Mouse (Mus musculus): ENCODE results near the gene Lcn8. TPM values are rescaled to one million over a fixed set of nuclear protein-coding genes. Genes with fewer than 3 reads are reported as not detected.

The Lcn8 gene
- polyA plus RNA-seq (2016; fragmentation: Nextera tagmentation; extraction: Ambion mirVana), result not detected in 2 replicates

DNA sequence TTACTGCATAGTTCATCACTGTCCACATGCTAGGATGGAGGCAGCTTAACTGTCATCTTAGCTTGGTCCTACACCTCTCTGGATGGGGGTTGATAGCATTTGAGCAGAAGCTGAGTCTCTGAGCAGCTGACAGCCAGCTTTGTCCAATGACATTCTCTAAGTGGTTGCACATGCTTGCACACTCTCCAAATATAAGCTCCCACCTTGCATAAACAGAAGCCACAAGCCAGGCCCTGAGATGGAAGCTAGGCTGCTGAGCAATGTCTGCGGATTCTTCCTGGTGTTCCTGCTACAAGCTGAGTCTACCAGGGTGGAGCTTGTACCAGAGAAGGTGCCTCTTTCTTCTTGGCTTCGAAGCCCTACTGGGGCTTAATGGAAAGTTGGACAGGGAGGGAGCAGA, at the start of gene Lcn8:
TSS of gene Lcn8 (plus strand) at position 219 of the 400 bp plus-strand sequence.
- WGBS, result 83% methylated on average over 2 of the region's 2 CpGs
- Histone ChIP-seq H3K9me3 (no peaks in the 10 kb centered on the region), H3K27me3 (replicated peaks) (no peaks in the 10 kb centered on the region), H3K27ac (no peak within 1 kb of the TSS), H3K36me3 (no peaks in the 10 kb centered on the region), H3K4me2 (replicated peaks) (no peak within 1 kb of the TSS), H3K9ac (no peak within 1 kb of the TSS), H3K4me3 (no peak within 1 kb of the TSS), H3K4me1 (no peaks in the 10 kb centered on the region)
- ATAC-seq (ENCODE audit: low FRiP score, low read depth), result no peak

DNA sequence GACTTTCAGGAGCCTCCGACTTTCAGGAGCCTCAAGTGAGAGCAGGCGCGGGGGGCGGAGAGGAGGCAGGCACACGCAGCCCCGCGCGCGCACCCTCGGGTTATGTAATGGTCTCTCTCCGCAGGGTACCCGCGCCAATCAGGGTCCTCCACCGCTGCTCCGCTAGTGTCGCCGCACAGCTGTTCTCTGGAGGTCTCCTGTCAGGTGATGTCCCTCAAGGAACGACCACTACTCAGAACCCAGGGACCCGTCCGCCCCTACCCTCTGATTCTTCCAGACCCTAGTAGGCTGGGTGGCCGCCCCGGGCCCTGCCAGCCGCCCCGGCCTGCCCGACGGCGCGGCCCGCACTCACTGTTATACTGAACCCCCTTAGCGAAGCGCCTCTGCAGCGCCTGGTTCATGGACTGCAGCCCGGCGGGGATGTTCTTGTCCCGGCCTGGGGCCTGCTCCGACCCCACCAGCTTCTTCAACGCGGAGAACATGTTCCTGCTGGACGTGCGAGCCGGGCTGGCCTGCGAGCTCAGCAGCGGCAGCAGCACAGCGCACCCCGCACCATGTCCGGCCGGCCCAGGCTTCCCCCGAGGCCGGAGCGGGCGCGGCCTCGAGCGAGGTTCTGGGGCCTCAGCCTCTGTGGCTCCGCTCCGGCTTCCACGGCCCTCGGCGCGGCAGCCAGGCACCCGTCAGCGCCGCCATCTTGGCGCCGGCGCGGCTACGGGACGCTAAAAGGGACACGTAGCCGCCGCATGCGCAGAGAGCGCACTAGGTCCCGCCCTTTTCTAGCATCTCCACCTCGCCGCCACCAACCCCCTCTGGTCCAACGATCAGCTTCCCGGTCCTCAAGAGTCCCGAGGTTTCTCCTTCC, 44.9 kb upstream of the Lcn8 start, which contains the start of gene Rabl6:
TSS of gene Rabl6 (minus strand) at position 761 of the 862 bp plus-strand sequence.
- under 1% methylated on average over 80 of the region's 80 CpGs for WGBS
- ATAC-seq (ENCODE audit: low FRiP score, low read depth), result peak; percentile 93

DNA sequence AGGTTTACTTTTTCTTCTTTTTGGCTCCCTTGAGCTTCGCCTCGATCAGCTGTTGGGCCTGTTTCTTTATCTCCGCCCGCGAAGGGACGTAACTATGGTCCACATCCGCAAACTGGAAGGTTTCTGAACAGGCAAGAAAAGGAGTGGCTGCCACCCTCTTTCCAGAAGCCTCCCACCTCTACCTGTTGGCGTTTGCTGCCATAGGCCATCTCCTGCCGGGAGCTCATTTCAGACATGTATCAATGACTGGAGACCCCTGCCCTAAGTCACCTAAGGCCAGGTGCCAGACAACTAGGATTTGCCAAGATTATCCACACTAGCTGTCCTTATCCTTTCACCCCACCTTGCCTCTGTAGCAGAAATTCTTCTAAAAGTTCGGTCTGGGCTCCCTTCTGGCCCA, 44.2 kb upstream of the Lcn8 start:
- ATAC-seq (ENCODE audit: low FRiP score, low read depth), result peak; percentile 19; the same call in 1 of the 2 replicates
- 74% methylated on average over 10 of the region's 10 CpGs for WGBS
- H3K9ac ChIP-seq, result peak overlapping the region; percentile 98; the same call in 1 of the 2 replicates
- no peaks in the 10 kb centered on the region for H3K27me3 ChIP-seq (replicated peaks)
- no peaks in the 10 kb centered on the region for H3K9me3 ChIP-seq
- peak overlapping the region; percentile 98 for H3K4me3 ChIP-seq
- no peaks in the 10 kb centered on the region for H3K36me3 ChIP-seq
- peak overlapping the region; percentile 74 for H3K4me2 ChIP-seq (replicated peaks)
- peaks cover 17% of the 10 kb centered on the region for H3K4me1 ChIP-seq
- no peak overlapping the region for H3K27ac ChIP-seq

More for the DNA sequence above, 44.9 kb upstream of the Lcn8 start, which contains the start of gene Rabl6:
- peak within 1 kb of the TSS; percentile 98 for H3K4me3 ChIP-seq
- H3K9me3 ChIP-seq, result no peaks in the 10 kb centered on the region
- H3K36me3 ChIP-seq, result no peaks in the 10 kb centered on the region
- H3K9ac ChIP-seq, result peak within 1 kb of the TSS; percentile 98
- H3K4me2 ChIP-seq (replicated peaks), result peak within 1 kb of the TSS; percentile 74
- no peaks in the 10 kb centered on the region for H3K27me3 ChIP-seq (replicated peaks)
- H3K4me1 ChIP-seq, result peaks cover 17% of the 10 kb centered on the region
- peak within 1 kb of the TSS; percentile 86 for H3K27ac ChIP-seq

DNA sequence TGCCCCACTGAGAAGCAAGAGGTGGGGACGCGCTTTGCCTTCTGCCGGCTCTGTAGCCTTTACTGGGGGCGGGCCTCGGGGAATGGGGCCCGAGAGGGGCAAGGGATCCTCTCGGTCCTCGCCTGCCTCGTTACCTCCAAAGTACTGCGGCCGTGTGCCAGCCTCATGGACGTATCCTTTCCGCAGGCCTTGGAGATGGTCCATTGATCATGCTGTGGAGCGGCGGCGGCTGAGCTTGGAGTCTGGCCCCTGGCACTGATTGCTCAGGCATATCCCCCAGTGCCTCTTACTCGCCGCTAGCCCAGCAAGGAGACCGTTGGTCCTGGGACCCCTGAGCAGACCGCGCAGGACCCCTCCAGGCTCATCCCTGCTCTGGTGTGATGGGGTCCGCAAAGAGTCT, 36.5 kb upstream of the Lcn8 start:
- Histone ChIP-seq H3K27ac (no peak overlapping the region), H3K9ac (0 out of 2 replicates have a peak overlapping the region, but pooled peaks have one; percentile 6), H3K4me2 (replicated peaks) (0 out of 2 replicates have a peak overlapping the region, but pooled peaks have one; percentile 24), H3K4me3 (no peak overlapping the region), H3K36me3 (no peaks in the 10 kb centered on the region), H3K4me1 (peaks cover 11% of the 10 kb centered on the region), H3K27me3 (replicated peaks) (peaks cover 40% of the 10 kb centered on the region), H3K9me3 (no peaks in the 10 kb centered on the region)
- 25% methylated on average over 22 of the region's 22 CpGs for WGBS
- no peak for ATAC-seq (ENCODE audit: low FRiP score, low read depth)

DNA sequence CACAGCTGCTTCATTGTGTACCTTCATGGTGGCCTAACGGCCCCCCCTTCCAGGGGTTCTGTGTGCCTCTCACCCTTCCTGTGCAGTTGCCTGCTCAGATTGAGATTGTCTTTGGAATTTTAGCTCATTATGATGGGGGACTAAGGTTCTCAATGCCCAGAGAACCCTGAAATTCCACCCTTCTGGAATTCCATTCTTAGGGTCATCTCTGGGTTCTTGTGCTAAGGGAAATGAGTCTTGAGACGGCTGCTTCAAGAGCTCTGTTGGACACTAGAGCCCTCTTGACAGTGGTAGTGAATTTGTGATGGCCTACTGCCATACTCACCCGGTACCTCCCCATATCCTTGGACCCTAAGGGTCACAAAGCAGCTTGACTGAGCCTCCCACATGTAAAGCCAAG, 35.3 kb upstream of the Lcn8 start, which contains the start of gene Ccdc183:
TSS of gene Ccdc183 (minus strand) at position 101 of the 400 bp plus-strand sequence.
- Histone ChIP-seq H3K9ac (0 out of 2 replicates have a peak within 1 kb of the TSS, but pooled peaks have one; percentile 6), H3K4me2 (replicated peaks) (0 out of 2 replicates have a peak within 1 kb of the TSS, but pooled peaks have one; percentile 24), H3K27me3 (replicated peaks) (peaks cover 40% of the 10 kb centered on the region), H3K27ac (no peak within 1 kb of the TSS), H3K4me3 (no peak within 1 kb of the TSS), H3K9me3 (no peaks in the 10 kb centered on the region), H3K4me1 (peaks cover 16% of the 10 kb centered on the region), H3K36me3 (no peaks in the 10 kb centered on the region)
- no peak for ATAC-seq (ENCODE audit: low FRiP score, low read depth)
- WGBS, result 82% methylated on average over 3 of the region's 3 CpGs

DNA sequence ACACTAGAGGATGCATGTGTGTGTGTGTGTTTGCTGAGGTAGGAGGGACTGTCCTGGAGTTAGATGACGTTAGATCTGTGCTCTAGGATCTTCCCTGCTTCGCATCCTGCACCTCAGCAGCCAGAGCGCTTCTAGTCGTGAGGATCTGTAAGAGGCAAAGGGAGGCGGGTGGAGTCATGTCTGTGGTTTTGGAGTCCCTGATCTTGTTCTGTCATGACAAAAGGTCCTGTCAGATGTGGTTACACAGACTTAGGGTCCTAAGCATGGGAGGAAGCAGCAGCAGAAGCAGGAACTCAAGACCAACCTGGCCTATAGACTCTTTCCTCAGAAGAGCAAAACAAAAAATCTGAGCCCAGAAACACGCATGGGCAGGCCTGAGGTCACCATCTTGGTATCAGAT, 32.5 kb upstream of the Lcn8 start:
- WGBS, result 75% methylated on average over 6 of the region's 6 CpGs
- no peak overlapping the region for H3K4me3 ChIP-seq
- peaks cover 29% of the 10 kb centered on the region for H3K27me3 ChIP-seq (replicated peaks)
- no peaks in the 10 kb centered on the region for H3K9me3 ChIP-seq
- no peak for ATAC-seq (ENCODE audit: low FRiP score, low read depth)
- no peaks in the 10 kb centered on the region for H3K36me3 ChIP-seq
- peaks cover 16% of the 10 kb centered on the region for H3K4me1 ChIP-seq
- no peak overlapping the region for H3K9ac ChIP-seq
- no peak overlapping the region for H3K27ac ChIP-seq
- H3K4me2 ChIP-seq (replicated peaks), result no peak overlapping the region

DNA sequence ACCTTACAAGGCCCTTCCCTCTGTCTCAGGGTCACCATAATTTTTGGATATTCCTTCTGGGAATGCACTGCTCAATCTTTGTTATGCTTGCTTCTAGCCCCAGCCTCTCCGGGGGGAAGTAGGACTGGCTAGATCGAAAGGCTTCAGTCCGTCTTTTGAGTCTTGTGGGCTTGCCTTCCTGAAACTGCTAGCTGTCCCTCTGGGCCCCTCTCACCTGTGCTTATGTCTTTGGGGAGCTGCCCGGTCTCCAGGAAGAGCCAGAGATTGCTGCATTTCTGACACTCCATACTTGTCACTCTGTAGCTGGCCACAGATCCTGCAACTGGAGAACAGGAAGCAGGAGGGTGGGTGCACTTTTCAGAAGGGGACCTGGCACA, 32.1 kb upstream of the Lcn8 start:
- Histone ChIP-seq H3K36me3 (no peaks in the 10 kb centered on the region), H3K9me3 (no peaks in the 10 kb centered on the region), H3K27me3 (replicated peaks) (peaks cover 24% of the 10 kb centered on the region), H3K27ac (no peak overlapping the region), H3K4me3 (no peak overlapping the region), H3K9ac (no peak overlapping the region), H3K4me1 (peaks cover 16% of the 10 kb centered on the region), H3K4me2 (replicated peaks) (peak overlapping the region; percentile 77; the same call in 1 of the 2 replicates)
- WGBS, result 87% methylated on average over 4 of the region's 4 CpGs
- no peak for ATAC-seq (ENCODE audit: low FRiP score, low read depth)

DNA sequence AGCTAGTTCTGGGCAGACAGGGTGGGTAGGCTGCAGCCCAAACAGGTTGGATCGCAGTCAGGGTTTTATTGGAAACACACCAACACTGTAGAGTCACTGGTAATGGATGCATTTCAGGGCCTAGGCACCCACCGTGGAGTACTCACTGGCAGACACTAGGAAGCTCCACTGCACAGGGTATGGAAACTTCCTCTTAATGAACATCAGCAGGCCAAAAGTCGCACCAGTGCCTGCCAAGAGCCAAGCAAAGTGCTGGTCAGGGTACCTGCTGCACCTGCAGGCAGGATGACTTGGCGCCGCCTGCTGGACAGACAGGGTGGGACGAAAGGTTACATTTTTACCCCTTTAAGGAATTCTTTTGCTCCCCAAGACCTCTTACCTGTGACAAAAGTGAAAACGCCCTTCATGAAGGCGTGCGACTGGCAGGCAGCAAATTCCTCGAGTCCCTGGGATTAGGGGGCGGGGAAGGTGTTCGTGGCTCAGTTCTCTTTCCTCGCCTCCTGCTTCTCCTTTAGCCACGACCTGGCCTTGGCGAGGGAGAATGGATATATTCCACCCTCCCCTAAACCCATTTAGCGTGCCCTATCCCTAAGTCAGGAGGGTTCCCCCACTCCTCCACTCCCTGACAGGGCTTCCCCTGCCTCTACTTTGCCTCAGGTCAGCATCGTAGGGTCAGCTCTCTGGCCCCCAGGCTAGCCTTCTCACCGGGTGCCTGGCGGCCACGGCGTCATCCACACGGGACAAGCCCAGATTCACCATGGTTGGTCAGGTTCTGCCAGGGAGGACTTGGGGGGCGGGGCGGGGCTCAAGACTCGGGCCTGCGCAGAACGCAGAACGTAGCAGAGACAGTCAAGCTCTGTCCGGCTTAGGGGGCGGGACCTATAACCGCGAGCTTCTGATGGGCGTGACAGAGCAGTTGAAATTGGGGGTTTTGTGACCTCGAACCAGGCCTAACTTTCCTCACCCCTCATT, 31.4 kb upstream of the Lcn8 start, which contains the start of gene Tmem141:
TSS of gene Tmem141 (minus strand) at position 777 of the 972 bp plus-strand sequence.
- ATAC-seq (ENCODE audit: low FRiP score, low read depth), result peak; percentile 91
- H3K9ac ChIP-seq, result peak within 1 kb of the TSS; percentile 63
- WGBS, result 5% methylated on average over 34 of the region's 34 CpGs

DNA sequence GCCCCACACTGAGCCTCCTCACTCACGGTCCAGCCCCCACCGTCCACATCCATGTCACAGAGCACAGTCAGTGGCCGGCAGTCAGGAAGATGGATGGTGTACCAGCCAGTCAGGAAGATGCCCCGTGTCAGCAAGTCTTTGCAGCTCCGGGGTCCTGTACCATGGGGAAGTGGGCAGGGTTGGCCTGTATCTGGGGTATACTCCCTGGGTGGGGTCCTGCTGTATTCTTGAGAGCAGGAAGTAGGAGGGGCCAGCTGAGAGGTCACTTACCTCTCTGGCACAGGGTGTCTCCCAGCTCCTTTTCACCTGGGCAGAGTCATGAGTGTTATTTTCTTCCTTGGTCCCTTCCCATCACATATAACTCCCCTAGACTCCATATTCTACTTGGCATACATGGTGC, 26.9 kb upstream of the Lcn8 start:
- no peak for ATAC-seq (ENCODE audit: low FRiP score, low read depth)

More for the DNA sequence above, 31.4 kb upstream of the Lcn8 start, which contains the start of gene Tmem141:
- H3K27me3 ChIP-seq (replicated peaks), result peaks cover 17% of the 10 kb centered on the region
- H3K4me1 ChIP-seq, result peaks cover 12% of the 10 kb centered on the region
- peak within 1 kb of the TSS; percentile 46 for H3K4me3 ChIP-seq
- peak within 1 kb of the TSS; percentile 77 for H3K4me2 ChIP-seq (replicated peaks)
- H3K36me3 ChIP-seq, result no peaks in the 10 kb centered on the region
- H3K9me3 ChIP-seq, result no peaks in the 10 kb centered on the region
- 0 out of 2 replicates have a peak within 1 kb of the TSS, but pooled peaks have one; percentile 20 for H3K27ac ChIP-seq

DNA sequence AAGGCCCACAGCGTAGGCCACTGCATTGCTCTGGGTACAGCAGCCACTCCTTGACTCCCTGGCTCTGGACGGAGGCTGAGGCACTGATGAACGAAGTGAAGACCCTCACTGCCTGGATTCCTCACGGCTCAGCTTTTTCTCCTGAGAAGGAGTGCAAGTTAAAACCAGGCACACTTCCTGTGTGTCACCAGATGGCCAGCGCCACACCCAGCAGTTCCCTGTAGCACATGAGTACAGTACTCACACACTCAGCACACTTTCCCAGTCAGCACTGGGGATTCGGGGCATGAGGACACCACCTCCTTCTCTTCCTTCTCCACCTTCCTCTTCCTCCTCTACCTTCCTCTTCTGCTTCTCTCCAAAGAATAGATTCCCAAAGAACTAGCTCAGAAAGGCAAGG, 25.1 kb upstream of the Lcn8 start, which contains the start of gene Fcna:
TSS of gene Fcna (minus strand) at position 220 of the 400 bp plus-strand sequence.
- ATAC-seq (ENCODE audit: low FRiP score, low read depth), result no peak
- no peak within 1 kb of the TSS for H3K27ac ChIP-seq
- no peak within 1 kb of the TSS for H3K4me3 ChIP-seq
- H3K4me2 ChIP-seq (replicated peaks), result no peak within 1 kb of the TSS
- no peaks in the 10 kb centered on the region for H3K27me3 ChIP-seq (replicated peaks)
- no peaks in the 10 kb centered on the region for H3K9me3 ChIP-seq
- no peak within 1 kb of the TSS for H3K9ac ChIP-seq
- 84% methylated on average over 6 of the region's 6 CpGs for WGBS
- H3K36me3 ChIP-seq, result no peaks in the 10 kb centered on the region
- H3K4me1 ChIP-seq, result no peaks in the 10 kb centered on the region

More for the DNA sequence above, 26.9 kb upstream of the Lcn8 start:
- 53% methylated on average over 5 of the region's 5 CpGs for WGBS
- Histone ChIP-seq H3K4me3 (no peak overlapping the region), H3K27me3 (replicated peaks) (no peaks in the 10 kb centered on the region), H3K27ac (no peak overlapping the region), H3K36me3 (no peaks in the 10 kb centered on the region), H3K4me2 (replicated peaks) (no peak overlapping the region), H3K9ac (no peak overlapping the region), H3K4me1 (peaks cover 9% of the 10 kb centered on the region; the same call in 1 of the 2 replicates), H3K9me3 (no peaks in the 10 kb centered on the region)

DNA sequence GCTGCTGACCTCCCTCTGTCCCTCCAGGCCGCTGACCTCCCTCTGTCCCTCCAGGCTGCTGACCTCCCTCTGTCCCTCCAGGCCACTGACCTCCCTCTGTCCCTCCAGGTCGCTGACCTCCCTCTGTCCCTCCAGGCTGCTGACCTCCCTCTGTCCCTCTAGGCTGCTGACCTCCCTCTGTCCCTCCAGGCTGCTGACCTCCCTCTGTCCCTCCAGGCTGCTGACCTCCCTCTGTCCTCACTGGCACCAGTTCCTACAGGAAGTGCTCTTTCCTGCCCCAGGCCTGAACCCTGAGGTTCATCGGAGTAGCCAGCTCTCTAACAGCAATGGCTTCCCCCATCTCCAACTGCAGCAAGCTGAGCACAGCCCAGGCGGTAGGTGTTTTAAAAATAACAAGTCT, 24.2 kb upstream of the Lcn8 start:
- no peaks in the 10 kb centered on the region for H3K9me3 ChIP-seq
- H3K27me3 ChIP-seq (replicated peaks), result no peaks in the 10 kb centered on the region
- no peaks in the 10 kb centered on the region for H3K36me3 ChIP-seq
- 45% methylated on average over 4 of the region's 4 CpGs for WGBS
- no peak for ATAC-seq (ENCODE audit: low FRiP score, low read depth)
- no peaks in the 10 kb centered on the region for H3K4me1 ChIP-seq
- H3K9ac ChIP-seq, result no peak overlapping the region
- no peak overlapping the region for H3K4me3 ChIP-seq
- no peak overlapping the region for H3K27ac ChIP-seq
- no peak overlapping the region for H3K4me2 ChIP-seq (replicated peaks)

Measured in neural tube, embryonic 12.5 days (tissue).